Mouse (Mus musculus): ENCODE measurements around the gene Grid1. TPM values are rescaled to one million over a fixed set of nuclear protein-coding genes. Genes with fewer than 3 reads are reported as not detected.

Gene Grid1
- polyA plus RNA-seq, 1 experiment from 2014 or later = 2.4 TPM

DNA sequence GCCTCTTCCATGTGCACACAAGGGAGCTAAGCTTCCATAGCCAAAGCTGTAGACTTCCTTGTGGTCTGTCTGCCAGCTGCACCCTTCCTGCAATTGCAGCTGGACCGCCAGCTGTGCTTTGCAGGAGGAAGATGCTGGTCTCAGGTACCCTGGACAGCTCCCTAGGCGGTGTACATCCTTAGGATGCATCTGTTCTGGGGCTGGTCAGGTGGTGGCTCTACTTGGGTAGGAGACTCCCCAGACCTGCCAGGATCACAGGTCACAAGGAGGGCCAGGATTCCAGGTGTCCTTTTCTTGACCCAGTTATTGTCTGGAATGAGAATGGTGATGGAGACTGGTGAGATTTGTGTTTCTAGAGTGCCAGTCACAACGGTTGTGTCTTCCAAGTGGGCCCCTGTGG lies 3.6 kb upstream of the Grid1 start:
- no peak overlapping the region for H3K27ac ChIP-seq
- H3K4me3 ChIP-seq = no peak overlapping the region
- peaks cover 48% of the 10 kb centered on the region for H3K27me3 ChIP-seq (replicated peaks)
- 0 out of 2 replicates have a peak, but pooled peaks cover 4% of the 10 kb centered on the region for H3K9me3 ChIP-seq
- 32% methylated on average over 3 of the region's 3 CpGs for WGBS
- no peaks in the 10 kb centered on the region for H3K36me3 ChIP-seq
- no peak overlapping the region for H3K9ac ChIP-seq
- no peak for ATAC-seq (ENCODE audit: low FRiP score, low read depth)
- no peak overlapping the region for H3K4me2 ChIP-seq (replicated peaks)
- peaks cover 11% of the 10 kb centered on the region for H3K4me1 ChIP-seq

GRCm38 (mm10) chr14:34818387-34818980 lies 1.4 kb upstream of the Grid1 start:
- no peak for ATAC-seq (ENCODE audit: low FRiP score, low read depth)
- Histone ChIP-seq H3K4me3 (peak overlapping the region; percentile 69), H3K9me3 (0 out of 2 replicates have a peak, but pooled peaks cover under 1% of the 10 kb centered on the region), H3K27ac (no peak overlapping the region), H3K4me1 (peaks cover 23% of the 10 kb centered on the region), H3K4me2 (replicated peaks) (peak overlapping the region; percentile 92), H3K27me3 (replicated peaks) (peaks cover 70% of the 10 kb centered on the region), H3K9ac (0 out of 2 replicates have a peak overlapping the region, but pooled peaks have one; percentile 68), H3K36me3 (no peaks in the 10 kb centered on the region)
- 3% methylated on average over 9 of the region's 9 CpGs for WGBS

- Histone ChIP-seq H3K27ac (no peak overlapping the region; the same call in 1 of the 2 replicates), H3K4me2 (replicated peaks) (peak overlapping the region; percentile 92), H3K9me3 (no peaks in the 10 kb centered on the region), H3K4me1 (peaks cover 23% of the 10 kb centered on the region), H3K9ac (peak overlapping the region; percentile 68), H3K27me3 (replicated peaks) (peaks cover 77% of the 10 kb centered on the region), H3K4me3 (peak overlapping the region; percentile 69), H3K36me3 (no peaks in the 10 kb centered on the region)
- WGBS = 1% methylated on average over 57 of the region's 85 CpGs
- peak; percentile 78 for ATAC-seq (ENCODE audit: low FRiP score, low read depth)
Observed at GRCm38 (mm10) chr14:34819121-34819918, 588 bp upstream of the Grid1 start.

DNA sequence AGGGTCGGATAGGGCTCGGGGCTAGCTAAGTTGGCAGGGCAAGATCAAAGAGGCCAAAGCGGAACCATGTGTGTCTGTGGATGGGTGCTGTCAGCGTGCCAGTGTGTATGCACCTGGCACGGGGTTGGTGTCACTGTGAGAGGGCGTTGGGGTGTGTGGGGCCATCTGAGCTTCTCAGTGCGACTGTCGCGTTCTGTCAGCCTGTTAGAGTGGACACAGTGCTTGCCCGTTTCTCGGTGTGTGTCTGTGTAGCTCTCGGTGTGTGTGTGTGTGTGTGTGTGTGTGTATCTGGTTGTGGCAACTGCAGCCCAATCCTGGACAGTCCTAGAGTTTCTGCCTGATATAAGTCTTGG lies 721 bp downstream of the Grid1 start:
- peak overlapping the region; percentile 69 for H3K4me3 ChIP-seq

GRCm38 (mm10) chr14:34821131-34821790 lies 1.4 kb downstream of the Grid1 start:
- ATAC-seq (ENCODE audit: low FRiP score, low read depth) = no peak
- peaks cover 70% of the 10 kb centered on the region for H3K27me3 ChIP-seq (replicated peaks)

More for the DNA sequence above, 721 bp downstream of the Grid1 start:
- Histone ChIP-seq H3K4me1 (peaks cover 23% of the 10 kb centered on the region), H3K27ac (no peak overlapping the region), H3K36me3 (no peaks in the 10 kb centered on the region), H3K9ac (peak overlapping the region; percentile 68), H3K9me3 (no peaks in the 10 kb centered on the region), H3K4me2 (replicated peaks) (peak overlapping the region; percentile 92), H3K27me3 (replicated peaks) (peaks cover 77% of the 10 kb centered on the region)
- no peak; the same call in 1 of the 2 replicates for ATAC-seq (ENCODE audit: low FRiP score, low read depth)
- 1% methylated on average over 12 of the region's 12 CpGs for WGBS

GRCm38 (mm10) chr14:34823136-34823535 lies 3.2 kb downstream of the Grid1 start:
- no peaks in the 10 kb centered on the region for H3K9me3 ChIP-seq
- peak overlapping the region; percentile 31 for H3K4me3 ChIP-seq
- no peaks in the 10 kb centered on the region for H3K36me3 ChIP-seq
- peak; percentile 30; the same call in 1 of the 2 replicates for ATAC-seq (ENCODE audit: low FRiP score, low read depth)
- H3K9ac ChIP-seq = peak overlapping the region; percentile 40
- H3K4me1 ChIP-seq = peaks cover 23% of the 10 kb centered on the region
- no peak overlapping the region for H3K27ac ChIP-seq
- peaks cover 53% of the 10 kb centered on the region for H3K27me3 ChIP-seq (replicated peaks)
- WGBS = 1% methylated on average over 17 of the region's 17 CpGs
- peak overlapping the region; percentile 64 for H3K4me2 ChIP-seq (replicated peaks)

More at GRCm38 (mm10) chr14:34821131-34821790, 1.4 kb downstream of the Grid1 start:
- Histone ChIP-seq H3K4me2 (replicated peaks) (peak overlapping the region; percentile 92), H3K36me3 (no peaks in the 10 kb centered on the region), H3K9ac (peak overlapping the region; percentile 68), H3K4me1 (peaks cover 23% of the 10 kb centered on the region), H3K27ac (no peak overlapping the region), H3K9me3 (no peaks in the 10 kb centered on the region), H3K4me3 (peak overlapping the region; percentile 69)
- 2% methylated on average over 26 of the region's 26 CpGs for WGBS

DNA sequence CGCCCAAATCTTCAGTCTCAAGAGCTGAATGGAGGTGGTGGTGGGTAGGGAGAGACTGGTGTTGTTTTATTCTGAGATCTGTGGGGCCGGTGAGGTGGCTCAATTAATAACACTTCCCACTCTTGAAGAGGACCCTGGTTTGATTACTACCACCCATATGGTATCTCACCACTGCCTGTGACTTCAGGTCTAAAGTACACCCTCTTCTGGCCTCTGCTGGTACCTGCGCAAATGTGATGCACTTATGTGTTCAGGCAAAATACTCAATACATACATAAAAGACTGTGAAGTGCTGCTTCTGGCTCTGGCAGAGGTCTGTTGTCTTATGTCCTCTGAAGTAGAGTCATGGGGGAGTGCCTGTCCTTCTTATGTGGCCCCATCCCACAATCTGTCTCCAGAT lies 4.3 kb downstream of the Grid1 start:
- Histone ChIP-seq H3K4me1 (peaks cover 23% of the 10 kb centered on the region), H3K4me3 (0 out of 2 replicates have a peak overlapping the region, but pooled peaks have one; percentile 3), H3K36me3 (no peaks in the 10 kb centered on the region), H3K27ac (no peak overlapping the region), H3K4me2 (replicated peaks) (no peak overlapping the region), H3K9me3 (no peaks in the 10 kb centered on the region), H3K27me3 (replicated peaks) (peaks cover 43% of the 10 kb centered on the region), H3K9ac (no peak overlapping the region)
- no peak for ATAC-seq (ENCODE audit: low FRiP score, low read depth)
- 87% methylated on average over 3 of the region's 3 CpGs for WGBS

GRCm38 (mm10) chr14:34825902-34826301 lies 6.0 kb downstream of the Grid1 start:
- no peak for ATAC-seq (ENCODE audit: low FRiP score, low read depth)
- H3K9ac ChIP-seq = no peak overlapping the region
- no peaks in the 10 kb centered on the region for H3K36me3 ChIP-seq
- no peak overlapping the region for H3K4me2 ChIP-seq (replicated peaks)
- peaks cover 16% of the 10 kb centered on the region for H3K4me1 ChIP-seq
- H3K27me3 ChIP-seq (replicated peaks) = peaks cover 34% of the 10 kb centered on the region
- WGBS = 42% methylated on average over 3 of the region's 3 CpGs
- no peak overlapping the region for H3K27ac ChIP-seq
- no peaks in the 10 kb centered on the region for H3K9me3 ChIP-seq
- H3K4me3 ChIP-seq = no peak overlapping the region

GRCm38 (mm10) chr14:34829831-34830230 lies 9.9 kb downstream of the Grid1 start:
- 63% methylated on average over 6 of the region's 6 CpGs for WGBS
- Histone ChIP-seq H3K4me1 (no peaks in the 10 kb centered on the region; the same call in 1 of the 2 replicates), H3K9me3 (no peaks in the 10 kb centered on the region), H3K9ac (no peak overlapping the region), H3K36me3 (no peaks in the 10 kb centered on the region), H3K27me3 (replicated peaks) (no peaks in the 10 kb centered on the region), H3K4me3 (no peak overlapping the region), H3K4me2 (replicated peaks) (no peak overlapping the region), H3K27ac (no peak overlapping the region)
- ATAC-seq (ENCODE audit: low FRiP score, low read depth) = no peak

GRCm38 (mm10) chr14:34837145-34837544 lies 17.2 kb downstream of the Grid1 start:
- no peak overlapping the region for H3K27ac ChIP-seq
- ATAC-seq (ENCODE audit: low FRiP score, low read depth) = no peak
- 76% methylated on average over 3 of the region's 3 CpGs for WGBS

GRCm38 (mm10) chr14:34838999-34839398 lies 19.1 kb downstream of the Grid1 start:
- WGBS = 71% methylated on average over 6 of the region's 6 CpGs
- no peak overlapping the region for H3K4me3 ChIP-seq
- H3K27me3 ChIP-seq (replicated peaks) = no peaks in the 10 kb centered on the region
- ATAC-seq (ENCODE audit: low FRiP score, low read depth) = no peak
- no peak overlapping the region for H3K9ac ChIP-seq
- no peaks in the 10 kb centered on the region for H3K4me1 ChIP-seq
- no peak overlapping the region for H3K27ac ChIP-seq
- no peaks in the 10 kb centered on the region for H3K9me3 ChIP-seq
- H3K4me2 ChIP-seq (replicated peaks) = no peak overlapping the region
- no peaks in the 10 kb centered on the region for H3K36me3 ChIP-seq

More at GRCm38 (mm10) chr14:34837145-34837544, 17.2 kb downstream of the Grid1 start:
- Histone ChIP-seq H3K4me1 (no peaks in the 10 kb centered on the region), H3K9me3 (no peaks in the 10 kb centered on the region), H3K4me3 (no peak overlapping the region), H3K9ac (no peak overlapping the region), H3K4me2 (replicated peaks) (no peak overlapping the region), H3K36me3 (no peaks in the 10 kb centered on the region), H3K27me3 (replicated peaks) (no peaks in the 10 kb centered on the region)

DNA sequence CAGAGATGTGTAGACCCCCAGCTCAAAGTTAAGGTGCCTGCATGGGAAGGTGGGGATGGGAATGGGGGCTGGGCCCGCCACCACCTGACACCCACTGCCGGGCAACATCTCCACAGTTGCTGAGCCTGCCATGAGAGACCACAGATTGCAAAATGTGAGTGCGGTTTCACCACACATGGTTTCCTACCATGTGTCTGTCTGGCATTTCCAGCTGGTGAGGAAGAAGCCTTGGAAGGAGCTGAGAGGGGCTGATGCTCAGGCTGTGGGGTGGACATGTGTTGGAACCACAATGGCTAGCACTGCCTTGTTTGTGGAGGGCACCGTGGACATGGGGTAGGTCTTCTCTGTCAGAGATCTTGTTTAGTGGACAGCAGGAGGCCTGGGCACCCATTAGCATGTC lies 20.0 kb downstream of the Grid1 start:
- Histone ChIP-seq H3K9me3 (no peaks in the 10 kb centered on the region), H3K9ac (no peak overlapping the region), H3K27ac (no peak overlapping the region), H3K4me3 (no peak overlapping the region), H3K36me3 (no peaks in the 10 kb centered on the region), H3K27me3 (replicated peaks) (no peaks in the 10 kb centered on the region), H3K4me2 (replicated peaks) (no peak overlapping the region), H3K4me1 (no peaks in the 10 kb centered on the region)
- WGBS = 82% methylated on average over 4 of the region's 4 CpGs
- ATAC-seq (ENCODE audit: low FRiP score, low read depth) = no peak

Measured in neural tube, embryonic 12.5 days (tissue).